8 mouse cellular contexts compared by ENCODE assay signal in genomic region chr2:57237026-57237425, GRCm38 (mm10). TPM values are rescaled to one million over a fixed set of nuclear protein-coding genes. Genes with fewer than 3 reads are reported as not detected.
DNase-seq lines count a peak whose midpoint lies in the region; ATAC-seq lines count a peak whose summit lies in the region.

No protein-coding gene starts in this region.

- WGBS in lung, embryonic 15.5 days: 24% methylated on average over 6 of the region's 6 CpGs
- WGBS in forebrain, embryonic 11.5 days: 55% methylated on average over 6 of the region's 6 CpGs
- WGBS in limb, embryonic 13.5 days: 35% methylated on average over 6 of the region's 6 CpGs
- WGBS in stomach, embryonic 14.5 days: 34% methylated on average over 6 of the region's 6 CpGs

- peak overlapping the region; percentile 98 for H3K4me2 ChIP-seq in lung, embryonic 15.5 days
- H3K4me2 ChIP-seq in forebrain, embryonic 11.5 days (ENCODE audit: low read depth, low read length, severe bottlenecking): peak overlapping the region; percentile 96; the same call in 1 of the 2 replicates
- H3K4me2 ChIP-seq in limb, embryonic 13.5 days (replicated peaks): peak overlapping the region; percentile 92
- H3K4me2 ChIP-seq in stomach, embryonic 14.5 days (replicated peaks; ENCODE audit: low read depth, low read length): peak overlapping the region; percentile 89

- DNase-seq in lung, adult 18-20 months: no peak
- DNase-seq in forebrain, embryonic 11.5 days (ENCODE audit: low spot score): no peak
- DNase-seq in urinary bladder, adult 18-20 months (ENCODE audit: low spot score in 2 of 2): no peak
- no peak for DNase-seq in kidney, adult 8-10 months
- no peak for DNase-seq in urinary bladder, adult 2 months (ENCODE audit: low spot score)

- peaks cover 22% of the 10 kb centered on the region for H3K4me1 ChIP-seq in lung, embryonic 15.5 days
- H3K4me1 ChIP-seq in forebrain, embryonic 11.5 days (replicated peaks; ENCODE audit: control insufficient read depth, insufficient read depth, low read length): no peaks in the 10 kb centered on the region; the same call in 1 of the 2 replicates
- H3K4me1 ChIP-seq in limb, embryonic 13.5 days: peaks cover 18% of the 10 kb centered on the region
- H3K4me1 ChIP-seq in stomach, embryonic 14.5 days (ENCODE audit: control insufficient read depth, insufficient read depth, low read length): peaks cover 7% of the 10 kb centered on the region; the same call in 1 of the 2 replicates

- H3K27me3 ChIP-seq in lung, embryonic 15.5 days: no peaks in the 10 kb centered on the region
- H3K27me3 ChIP-seq in forebrain, embryonic 11.5 days (ENCODE audit: control insufficient read depth, insufficient read depth, low read length): no peaks in the 10 kb centered on the region
- no peaks in the 10 kb centered on the region for H3K27me3 ChIP-seq in limb, embryonic 13.5 days
- H3K27me3 ChIP-seq in stomach, embryonic 14.5 days (ENCODE audit: control insufficient read depth, insufficient read depth, low read length): no peaks in the 10 kb centered on the region

- H3K9me3 ChIP-seq in lung, embryonic 15.5 days: no peaks in the 10 kb centered on the region
- no peaks in the 10 kb centered on the region for H3K9me3 ChIP-seq in forebrain, embryonic 11.5 days (ENCODE audit: control insufficient read depth, low read length)
- no peaks in the 10 kb centered on the region for H3K9me3 ChIP-seq in limb, embryonic 13.5 days
- no peaks in the 10 kb centered on the region for H3K9me3 ChIP-seq in stomach, embryonic 14.5 days (ENCODE audit: control insufficient read depth, low read depth, low read length)

- no peak for ATAC-seq in lung, embryonic 15.5 days (ENCODE audit: borderline replicate concordance, extremely low read depth, low FRiP score, low TSS enrichment)
- ATAC-seq in forebrain, embryonic 11.5 days (replicated peaks; ENCODE audit: low FRiP score): no peak
- ATAC-seq in limb, embryonic 13.5 days (ENCODE audit: low FRiP score, low read depth): no peak
- ATAC-seq in stomach, embryonic 14.5 days (ENCODE audit: insufficient number of reproducible peaks, insufficient read depth, low FRiP score, low read depth): no peak

- no peak overlapping the region; the same call in 1 of the 2 replicates for H3K27ac ChIP-seq in lung, embryonic 15.5 days
- no peak overlapping the region for H3K27ac ChIP-seq in forebrain, embryonic 11.5 days (ENCODE audit: low read depth, low read length)
- no peak overlapping the region for H3K27ac ChIP-seq in limb, embryonic 13.5 days
- H3K27ac ChIP-seq in stomach, embryonic 14.5 days (ENCODE audit: low read length): 0 out of 2 replicates have a peak overlapping the region, but pooled peaks have one; percentile 86

- no peak overlapping the region for H3K4me3 ChIP-seq in lung, embryonic 15.5 days
- no peak overlapping the region for H3K4me3 ChIP-seq in forebrain, embryonic 11.5 days (ENCODE audit: low read depth, low read length)
- H3K4me3 ChIP-seq in limb, embryonic 13.5 days: peak overlapping the region; percentile 74; the same call in 1 of the 2 replicates
- peak overlapping the region; percentile 72; the same call in 1 of the 2 replicates for H3K4me3 ChIP-seq in stomach, embryonic 14.5 days (ENCODE audit: low read depth, low read length)

- 0 out of 2 replicates have a peak overlapping the region, but pooled peaks have one; percentile 82 for H3K9ac ChIP-seq in lung, embryonic 15.5 days
- no peak overlapping the region for H3K9ac ChIP-seq in forebrain, embryonic 11.5 days (ENCODE audit: low read length)
- no peak overlapping the region; the same call in 1 of the 2 replicates for H3K9ac ChIP-seq in limb, embryonic 13.5 days
- no peak overlapping the region for H3K9ac ChIP-seq in stomach, embryonic 14.5 days (replicated peaks; ENCODE audit: low read depth, low read length)

- no peaks in the 10 kb centered on the region for H3K36me3 ChIP-seq in lung, embryonic 15.5 days
- H3K36me3 ChIP-seq in forebrain, embryonic 11.5 days (ENCODE audit: control insufficient read depth, insufficient read depth, low read length): no peaks in the 10 kb centered on the region
- no peaks in the 10 kb centered on the region for H3K36me3 ChIP-seq in limb, embryonic 13.5 days
- no peaks in the 10 kb centered on the region for H3K36me3 ChIP-seq in stomach, embryonic 14.5 days (ENCODE audit: control insufficient read depth, insufficient read depth, low read length)

RNA-seq across cellular contexts. Expression of gene Gpd2, which starts 0.4 kb away (rescaled TPM):
- 14.5 and 16.9 TPM in 2 replicates for polyA plus RNA-seq in lung, embryonic 15.5 days (2015; fragmentation: Nextera tagmentation; extraction: Ambion mirVana)
- 29.0 and 29.4 TPM in 2 replicates for polyA plus RNA-seq in forebrain, embryonic 11.5 days (2014; fragmentation: Nextera tagmentation; extraction: Ambion mirVana)
- 12.9 and 14.3 TPM in 2 replicates for polyA plus RNA-seq in limb, embryonic 13.5 days (2015; fragmentation: Nextera tagmentation; extraction: Ambion mirVana)
- polyA plus RNA-seq in stomach, embryonic 14.5 days (2014; fragmentation: Nextera tagmentation; extraction: Ambion mirVana): 27.8 and 30.2 TPM in 2 replicates
- 7.8 and 9.1 TPM in 2 replicates for polyA plus RNA-seq in urinary bladder, adult 2 months (2012; rRNA removed)

Comparison
In these comparisons a context has a peak if more than half of its experiments do, and no peak if none do; other contexts are left out.
1. H3K4me3 ChIP-seq: peak in limb, embryonic 13.5 days (single experiment) and stomach, embryonic 14.5 days (single experiment); none in lung, embryonic 15.5 days (single experiment) and forebrain, embryonic 11.5 days (single experiment).
2. Peak in every context shown above with its lines, with median percentiles within 50 percentile points of each other: H3K4me2 ChIP-seq.